Mouse (Mus musculus): Measurements from ENCODE around the gene Zfp619.
"Not testable (repeated sequence)": the region's sequence is repeated elsewhere in the genome, so short reads cannot be mapped to it uniquely, and the experiment has no call there.

Zfp619 gene

DNA sequence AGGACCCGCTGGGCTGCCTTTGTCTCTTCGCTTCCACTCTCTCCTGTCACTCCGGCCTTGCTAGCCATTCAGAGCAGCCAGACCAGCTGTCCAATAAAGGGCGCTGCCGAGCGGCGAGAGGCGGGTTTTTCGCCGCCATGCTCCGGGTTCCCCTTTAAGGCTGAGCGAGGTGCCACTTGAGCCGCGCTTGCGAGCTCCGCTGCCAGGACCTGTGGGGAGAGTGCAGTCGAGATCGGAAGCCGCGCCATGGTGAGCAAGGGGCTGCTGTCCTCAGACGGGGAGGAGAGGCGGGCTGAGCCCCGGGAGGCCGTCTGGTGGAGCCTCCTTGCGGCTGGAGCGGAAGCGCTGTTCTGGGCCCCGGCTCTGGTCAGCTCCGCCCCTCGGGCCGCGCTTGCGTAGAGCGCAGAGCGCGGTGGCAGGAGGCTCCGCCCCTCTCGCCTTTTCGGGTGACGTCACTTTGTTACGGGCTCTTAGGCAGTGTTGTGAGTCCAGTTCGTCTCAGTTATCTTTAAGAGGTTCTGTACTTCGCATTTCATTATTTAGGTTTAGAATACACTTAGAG, at the start of gene Zfp619:
Gene Zfp619, plus strand, starts transcription at position 151 of the 562 bp plus-strand sequence.
- peak; percentile 95 for DNase-seq

DNA sequence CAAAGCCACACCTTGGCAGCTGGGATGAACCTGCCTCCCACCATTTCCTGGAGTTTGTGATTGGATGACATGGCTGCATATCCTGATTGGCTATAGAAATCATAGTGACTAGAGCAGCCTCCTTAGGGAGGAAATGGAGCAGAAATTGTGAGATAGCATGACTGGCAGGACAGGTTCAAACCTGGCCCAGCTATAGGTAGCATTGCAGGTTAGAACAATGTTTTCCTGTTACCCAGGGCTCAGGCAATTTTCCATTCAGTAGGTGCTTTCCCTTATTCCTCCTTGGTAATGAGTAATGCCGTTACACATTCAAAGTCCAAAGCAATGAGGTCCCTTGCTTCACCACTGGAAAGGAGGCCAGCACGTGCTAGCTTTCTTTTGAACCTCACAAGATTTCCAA, 38.6 kb upstream of the Zfp619 start:
- no peak for DNase-seq

DNA sequence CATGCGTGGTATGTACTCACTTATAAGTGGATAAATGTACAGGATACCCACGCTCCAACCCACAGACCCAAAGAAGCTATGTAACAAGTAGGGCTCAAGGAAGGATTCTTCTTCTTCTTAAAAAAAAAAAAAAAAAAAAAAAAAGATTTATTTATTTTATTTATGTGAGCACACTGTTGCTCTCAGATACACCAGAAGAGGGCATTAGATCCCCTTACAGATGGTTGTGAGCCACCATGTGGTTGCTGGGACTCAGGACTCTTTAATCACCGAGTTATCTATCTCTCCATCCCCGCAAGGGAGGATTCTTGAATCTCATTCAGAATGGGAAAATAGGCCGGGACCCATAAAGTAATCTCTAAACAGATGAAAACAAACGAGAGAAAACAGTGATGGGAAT, 33.2 kb upstream of the Zfp619 start:
- no peak for DNase-seq

- DNase-seq: peak; percentile 71
These were observed 30.3 kb upstream of the Zfp619 start for GRCm38 (mm10) chr7:39487159-39487853.

- peak; percentile 25 for DNase-seq
These were observed 29.7 kb upstream of the Zfp619 start for GRCm38 (mm10) chr7:39487854-39488205.

DNA sequence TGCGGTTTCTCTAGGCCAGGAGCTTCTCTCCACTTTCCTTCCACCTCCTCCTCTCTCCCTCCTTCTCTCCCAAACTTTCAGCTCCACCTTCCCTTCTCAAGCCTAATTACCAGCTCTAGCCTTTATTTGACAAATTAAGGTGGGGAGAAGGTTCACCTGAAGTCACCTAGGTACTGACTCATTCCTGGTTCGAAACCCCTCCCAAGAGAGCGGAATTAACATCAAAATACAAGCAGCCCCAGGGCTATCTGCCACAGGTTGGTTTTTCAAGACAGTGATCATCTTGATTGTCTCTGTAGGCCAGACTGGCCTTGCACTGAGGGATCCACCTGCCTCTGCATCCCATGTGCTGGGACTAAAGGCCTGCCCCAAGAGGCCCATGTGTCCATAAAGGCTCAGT, 22.9 kb upstream of the Zfp619 start:
- DNase-seq: no peak

DNA sequence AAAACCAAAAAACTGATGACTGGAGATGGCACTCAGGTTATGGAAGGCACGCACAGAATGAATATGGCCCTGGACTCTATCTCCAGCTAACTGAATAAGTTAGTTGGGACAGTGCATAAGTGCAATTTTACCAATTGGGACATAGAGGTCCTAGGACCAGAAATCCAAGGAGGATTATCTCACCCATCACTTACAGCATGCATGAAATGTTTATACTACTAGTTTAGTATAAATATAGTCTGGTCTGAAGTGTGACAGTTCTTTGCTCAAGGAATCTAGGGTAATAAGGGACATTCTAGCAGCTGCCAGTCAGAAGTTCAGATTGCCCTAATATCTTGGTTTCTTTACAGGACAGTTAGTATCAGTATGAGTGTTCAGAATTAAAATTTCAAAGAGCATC, 13.5 kb upstream of the Zfp619 start:
- no peak for DNase-seq

- peak; percentile 37 for DNase-seq
These were observed 796 bp downstream of the Zfp619 start for GRCm38 (mm10) chr7:39518362-39518761.

DNA sequence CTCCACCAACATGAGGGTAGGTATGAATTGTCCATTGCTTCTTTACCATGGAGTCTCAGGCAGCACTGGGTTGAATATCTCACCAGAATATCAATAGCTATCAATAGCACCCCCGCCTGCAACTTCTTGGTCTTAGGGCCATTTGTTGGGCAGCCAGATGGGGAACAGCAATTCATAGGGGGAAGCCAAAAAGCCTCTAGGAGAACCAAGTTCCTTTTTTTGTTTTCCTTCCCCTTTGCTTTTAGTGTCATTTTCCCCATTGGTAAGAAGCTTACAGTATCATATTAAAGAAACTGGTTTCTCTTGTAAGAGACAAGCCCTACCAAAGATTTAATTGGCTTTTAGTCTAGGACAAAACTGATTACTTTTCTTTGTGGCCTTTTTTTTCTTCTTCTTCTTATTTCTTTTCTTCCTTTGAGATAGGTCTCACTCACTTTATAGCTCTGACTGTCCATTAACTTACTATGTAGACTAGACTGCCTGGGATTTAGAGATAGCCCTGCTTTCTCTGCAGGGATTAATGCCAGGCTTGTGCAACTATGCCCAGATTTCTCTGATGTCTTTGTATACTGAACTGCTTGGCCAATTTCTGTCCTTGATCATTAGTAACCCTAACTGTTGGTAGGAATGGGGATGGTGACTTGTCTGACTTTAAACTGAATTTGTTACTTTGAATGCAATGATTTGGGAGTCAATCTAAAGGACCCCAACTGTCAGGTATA, 6.3 kb downstream of the Zfp619 start:
- DNase-seq: no peak

- DNase-seq: no peak
These were observed 25.6 kb downstream of the Zfp619 start for GRCm38 (mm10) chr7:39543151-39543550.

DNA sequence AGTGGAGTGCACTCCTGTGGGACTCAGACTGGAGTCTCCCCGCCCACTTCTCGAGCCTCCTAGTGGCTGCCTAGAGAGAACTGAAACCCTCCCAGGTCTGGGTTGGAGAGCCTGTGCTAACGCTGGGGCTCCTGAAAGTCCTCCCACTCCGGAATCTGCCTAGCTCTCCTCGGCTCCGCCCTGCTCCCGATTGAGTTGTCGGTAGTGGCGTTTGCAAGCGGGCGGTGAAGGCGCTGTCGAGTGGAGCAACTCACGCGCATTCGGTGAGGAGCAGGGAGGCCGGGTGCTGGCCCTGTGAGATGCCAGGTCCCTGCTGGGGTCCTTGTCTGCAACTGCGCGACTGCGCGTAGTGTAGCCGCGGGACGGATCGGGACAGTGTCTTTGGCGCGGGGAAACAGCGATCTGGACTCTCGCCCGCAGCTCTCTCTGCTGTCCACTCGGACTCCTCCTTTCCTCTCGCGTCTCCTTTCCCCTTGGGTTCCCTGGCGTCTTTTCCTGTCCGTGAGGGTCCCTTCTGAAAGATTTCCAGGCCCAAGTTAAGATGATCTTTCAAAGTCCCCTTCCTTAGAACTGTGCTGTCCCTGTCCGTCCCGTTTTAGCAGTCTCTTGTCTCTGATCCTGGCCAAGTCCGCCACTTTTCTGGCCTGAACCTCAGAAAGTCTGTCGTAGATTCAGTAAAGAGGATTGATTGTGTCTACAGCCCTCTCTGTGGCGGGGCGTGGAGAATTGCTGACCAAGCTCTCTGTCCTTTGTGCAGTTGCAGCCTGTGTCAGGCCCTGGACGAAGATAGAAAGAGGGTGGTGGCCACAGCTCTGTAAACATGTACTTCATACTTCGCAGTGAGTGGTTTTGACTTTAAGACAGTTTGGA, 26.9 kb downstream of the Zfp619 start:
- peak; percentile 83 for DNase-seq

DNA sequence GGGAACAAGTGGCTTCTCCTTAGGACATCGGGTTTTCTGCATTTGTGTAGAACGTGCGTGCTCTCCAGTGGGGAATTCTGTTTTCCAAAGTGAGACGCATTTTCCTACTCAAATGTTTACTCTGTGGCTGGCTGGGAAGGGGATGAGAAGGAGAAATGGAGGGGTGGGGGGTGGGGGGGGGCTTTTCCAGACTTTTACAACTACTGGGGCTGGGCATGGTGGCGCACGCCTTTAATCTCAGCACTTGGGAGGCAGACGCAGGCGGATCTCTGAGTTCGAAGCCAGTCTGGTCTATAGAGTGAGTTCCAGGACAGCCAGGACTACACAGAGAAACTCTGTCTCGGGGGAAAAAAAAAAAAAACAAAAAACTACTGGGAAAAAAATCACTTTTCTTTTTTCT, 27.6 kb downstream of the Zfp619 start:
- DNase-seq: no peak

DNA sequence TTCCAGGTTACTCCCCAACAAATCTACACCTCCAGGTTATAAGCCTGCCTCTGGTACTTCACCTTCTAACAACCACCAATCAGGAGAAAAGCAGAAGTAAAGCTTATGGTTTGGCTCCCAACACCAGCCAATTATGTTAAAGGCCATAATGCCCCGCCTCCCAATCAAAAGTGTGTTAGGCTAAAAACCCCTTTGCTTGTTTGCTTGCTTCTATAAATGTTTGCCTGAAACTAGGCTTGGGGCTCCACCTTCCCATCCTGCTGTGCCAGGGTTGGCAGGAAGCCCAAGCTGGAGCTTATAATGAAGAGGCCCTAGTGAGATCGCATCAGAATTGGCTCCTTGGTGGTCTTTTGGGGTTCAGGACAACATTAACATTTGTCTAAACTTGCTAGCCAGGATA, 31.8 kb downstream of the Zfp619 start:
- DNase-seq: peak; percentile 37

DNA sequence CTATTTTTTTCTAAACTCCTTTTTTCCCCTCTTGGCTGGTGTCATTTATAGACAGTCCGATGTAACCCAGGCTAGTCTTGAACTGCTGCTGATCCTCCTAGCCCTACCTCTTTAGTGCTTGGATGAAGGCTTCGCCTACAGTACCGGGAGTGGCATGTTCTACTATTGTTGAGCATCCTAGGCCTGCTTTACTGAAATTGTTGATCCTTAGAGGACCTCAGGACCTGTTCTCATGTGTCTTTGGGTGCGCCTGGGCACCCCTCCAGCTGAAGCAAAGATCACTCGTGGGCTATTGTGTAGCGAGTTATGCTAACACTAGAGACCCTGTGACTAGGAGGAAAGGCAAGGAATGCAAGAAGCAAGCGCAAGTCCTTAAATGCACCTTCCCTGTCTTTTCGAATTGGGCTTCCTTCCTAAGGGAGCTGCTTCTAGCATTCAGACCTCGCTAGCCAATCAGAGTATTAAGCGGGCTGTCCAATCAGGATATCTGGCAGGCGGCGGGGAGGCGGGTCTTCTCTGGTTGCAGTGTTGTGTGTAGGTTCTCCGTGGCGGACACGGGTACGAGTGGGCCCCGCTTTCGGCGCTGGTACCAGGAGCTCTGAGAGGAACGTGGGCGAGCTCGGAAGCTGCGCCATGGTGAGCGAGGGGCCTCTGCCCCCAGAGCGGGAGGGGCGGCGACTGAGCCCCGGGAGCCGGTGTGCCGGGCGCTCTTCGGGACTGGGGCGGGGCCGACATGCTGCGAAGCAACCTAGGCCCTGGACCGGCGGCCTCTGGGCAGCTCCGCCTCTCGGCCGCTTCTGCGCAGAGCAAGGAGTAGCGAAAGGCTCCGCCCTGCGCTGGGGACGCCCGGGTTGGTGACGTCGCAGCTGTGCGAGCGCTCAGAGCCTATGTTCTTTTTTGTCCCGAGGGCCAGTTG, 34.7 kb downstream of the Zfp619 start:
- DNase-seq: peak; percentile 97

GRCm38 (mm10) chr7:39552993-39553392, 35.4 kb downstream of the Zfp619 start:
- DNase-seq: no peak

DNA sequence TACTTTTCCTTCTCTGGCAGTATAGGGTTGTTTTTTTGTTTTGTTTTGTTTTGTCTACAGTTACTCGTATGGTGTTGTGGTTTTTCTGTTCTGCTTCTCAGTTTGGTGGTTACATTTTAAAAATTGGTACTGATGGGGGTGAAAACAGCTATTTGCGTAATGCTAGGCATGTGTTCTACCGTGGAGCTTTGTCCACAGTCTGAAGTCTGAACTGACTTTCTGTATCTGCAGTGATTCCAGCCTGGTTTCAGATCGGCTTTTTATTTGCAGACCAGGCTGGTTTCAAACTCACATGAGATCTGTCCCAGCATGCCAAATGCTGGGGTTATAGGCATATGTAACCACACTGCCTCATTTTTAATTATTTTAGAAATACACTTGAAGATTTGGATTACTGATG, 36.3 kb downstream of the Zfp619 start:
- DNase-seq: no peak

- DNase-seq: no peak
These were observed 62.5 kb downstream of the Zfp619 start for GRCm38 (mm10) chr7:39580066-39580465.

DNA sequence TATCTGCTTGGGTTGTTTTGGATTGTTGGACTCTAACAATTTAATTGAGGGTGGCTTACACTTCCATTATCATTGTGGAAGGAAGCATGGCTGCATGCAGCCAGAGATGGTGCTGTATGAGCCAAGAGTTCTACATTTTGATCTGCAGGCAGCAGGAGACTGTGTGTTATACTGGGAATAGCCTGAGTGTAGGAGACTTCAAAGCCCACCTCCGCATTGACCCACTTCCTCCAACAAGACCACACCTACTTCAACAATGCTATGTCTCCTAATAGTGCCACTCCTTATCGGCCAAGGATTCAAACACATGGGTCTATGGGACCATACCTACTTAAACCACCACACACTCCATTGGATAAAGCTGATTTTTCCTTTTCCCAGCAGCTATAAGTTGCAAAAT, 63.0 kb downstream of the Zfp619 start:
- DNase-seq: no peak

GRCm38 (mm10) chr7:39586834-39587233, 69.3 kb downstream of the Zfp619 start:
- DNase-seq: not testable (repeated sequence)

GRCm38 (mm10) chr7:39588037-39588436, 70.5 kb downstream of the Zfp619 start:
- no peak for DNase-seq

GRCm38 (mm10) chr7:39588471-39589041, 71.0 kb downstream of the Zfp619 start:
- peak; percentile 71 for DNase-seq

- not testable (repeated sequence) for DNase-seq
These were observed 71.5 kb downstream of the Zfp619 start for GRCm38 (mm10) chr7:39589044-39589443.
